Mouse (Mus musculus): ENCODE results near the gene BC035044. TPM values are rescaled to one million over a fixed set of nuclear protein-coding genes. Genes with fewer than 3 reads are reported as not detected.

The BC035044 gene
- polyA plus RNA-seq, 1 experiment from 2014 or later, result 1.9 TPM

- H3K27me3 ChIP-seq (ENCODE audit: control insufficient read depth, insufficient read depth, low read length), result no peaks in the 10 kb centered on the region
- H3K36me3 ChIP-seq (ENCODE audit: control insufficient read depth, insufficient read depth, low read length), result no peaks in the 10 kb centered on the region
- peak overlapping the region; percentile 67; the same call in 1 of the 2 replicates for H3K4me3 ChIP-seq (ENCODE audit: low read depth, low read length)
- H3K27ac ChIP-seq (ENCODE audit: low read length), result no peak overlapping the region
- no peak overlapping the region for H3K9ac ChIP-seq (replicated peaks; ENCODE audit: low read depth, low read length)
- no peaks in the 10 kb centered on the region for H3K9me3 ChIP-seq (ENCODE audit: control insufficient read depth, low read depth, low read length)
- H3K4me2 ChIP-seq (replicated peaks; ENCODE audit: low read depth, low read length), result peak overlapping the region; percentile 46
- no peak for ATAC-seq (ENCODE audit: insufficient number of reproducible peaks, insufficient read depth, low FRiP score, low read depth)
- peaks cover 3% of the 10 kb centered on the region; the same call in 1 of the 2 replicates for H3K4me1 ChIP-seq (ENCODE audit: control insufficient read depth, insufficient read depth, low read length)
- WGBS, result 59% methylated on average over 7 of the region's 7 CpGs
These were observed 51.0 kb downstream of the BC035044 start for GRCm38 (mm10) chr6:128839921-128840320.

DNA sequence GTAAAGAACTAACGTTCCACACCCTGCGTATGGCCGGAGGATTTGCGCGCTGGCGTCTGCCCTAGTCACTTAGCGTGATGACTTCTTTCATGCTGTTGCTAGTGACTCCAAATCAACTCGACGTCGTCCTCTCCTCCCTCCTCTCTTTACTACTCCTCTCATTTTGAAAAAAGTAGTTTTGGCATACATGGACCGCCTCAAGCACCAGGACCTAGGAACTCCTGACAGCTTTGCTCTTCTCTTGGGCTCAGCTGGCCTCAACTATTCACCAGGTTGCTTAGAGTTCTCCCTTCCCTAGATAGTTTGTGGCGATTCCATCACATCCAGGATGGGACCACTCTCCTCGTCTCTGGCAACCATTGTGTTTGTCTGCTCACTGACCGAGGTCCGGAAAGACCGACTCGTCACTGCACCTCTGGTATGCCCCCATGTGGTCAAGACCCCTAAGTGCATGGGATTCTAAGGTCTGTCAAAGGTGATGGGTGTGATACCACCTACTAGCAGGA is 51.6 kb downstream of the BC035044 start:
- Histone ChIP-seq H3K36me3 (ENCODE audit: control insufficient read depth, insufficient read depth, low read length) (no peaks in the 10 kb centered on the region), H3K27ac (ENCODE audit: low read length) (peak overlapping the region; percentile 97; the same call in 1 of the 2 replicates), H3K4me3 (ENCODE audit: low read depth, low read length) (peak overlapping the region; percentile 67), H3K9me3 (ENCODE audit: control insufficient read depth, low read depth, low read length) (no peaks in the 10 kb centered on the region), H3K27me3 (ENCODE audit: control insufficient read depth, insufficient read depth, low read length) (no peaks in the 10 kb centered on the region), H3K9ac (replicated peaks; ENCODE audit: low read depth, low read length) (no peak overlapping the region; the same call in 1 of the 2 replicates), H3K4me2 (replicated peaks; ENCODE audit: low read depth, low read length) (peak overlapping the region; percentile 46), H3K4me1 (ENCODE audit: control insufficient read depth, insufficient read depth, low read length) (no peaks in the 10 kb centered on the region; the same call in 1 of the 2 replicates)
- under 1% methylated on average over 17 of the region's 17 CpGs for WGBS
- ATAC-seq (ENCODE audit: insufficient number of reproducible peaks, insufficient read depth, low FRiP score, low read depth), result no peak

DNA sequence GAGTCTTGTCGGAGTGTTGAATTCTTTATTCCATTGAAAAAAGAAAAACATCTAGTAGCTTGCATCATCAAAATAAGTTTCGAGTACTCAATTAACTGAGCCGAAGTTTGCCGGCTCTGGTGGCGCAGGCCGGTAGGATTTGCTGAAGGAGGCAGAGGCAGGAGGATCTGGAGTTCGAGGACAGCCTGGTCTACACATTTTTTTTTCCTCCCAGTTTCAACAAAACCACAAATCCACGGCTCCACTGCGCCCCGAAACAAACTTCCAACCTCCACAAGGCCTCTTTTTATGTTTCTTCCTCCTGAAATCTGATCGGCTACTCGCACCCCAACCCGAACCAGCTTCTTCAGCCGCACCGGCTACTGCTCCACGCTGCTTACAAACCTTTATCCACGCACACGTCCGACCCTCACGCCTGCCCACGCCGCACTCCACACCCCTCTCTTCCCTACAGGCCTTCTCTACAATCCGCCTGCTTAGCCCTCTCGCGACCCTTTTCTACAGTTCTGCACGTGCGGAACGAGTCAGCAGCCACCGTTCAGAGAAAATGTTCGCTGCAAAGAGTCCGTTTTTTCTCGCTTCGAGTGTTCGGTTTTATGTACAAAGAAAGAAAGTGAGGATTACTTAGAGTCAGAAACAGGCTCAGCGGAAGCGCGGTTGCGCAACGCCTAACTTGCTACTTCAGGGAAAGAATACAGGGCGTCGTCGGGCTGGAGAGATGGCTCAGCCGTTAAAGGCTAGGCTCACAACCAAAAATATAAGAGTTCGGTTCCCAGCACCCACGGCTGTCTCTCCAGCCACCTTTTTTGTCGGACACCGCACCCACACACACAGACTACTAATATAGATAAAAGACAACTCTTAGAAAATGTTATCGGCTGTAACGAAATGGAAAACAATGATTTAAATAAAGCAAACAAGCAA is 52.3 kb downstream of the BC035044 start:
- WGBS, result under 1% methylated on average over 49 of the region's 49 CpGs
- H3K9ac ChIP-seq (replicated peaks; ENCODE audit: low read depth, low read length), result peak overlapping the region; percentile 77
- peak; percentile 56 for ATAC-seq (ENCODE audit: insufficient number of reproducible peaks, insufficient read depth, low FRiP score, low read depth)
- H3K36me3 ChIP-seq (ENCODE audit: control insufficient read depth, insufficient read depth, low read length), result no peaks in the 10 kb centered on the region
- peak overlapping the region; percentile 46 for H3K4me2 ChIP-seq (replicated peaks; ENCODE audit: low read depth, low read length)
- H3K9me3 ChIP-seq (ENCODE audit: control insufficient read depth, low read depth, low read length), result no peaks in the 10 kb centered on the region
- no peaks in the 10 kb centered on the region for H3K27me3 ChIP-seq (ENCODE audit: control insufficient read depth, insufficient read depth, low read length)
- H3K27ac ChIP-seq (ENCODE audit: low read length), result peak overlapping the region; percentile 97
- H3K4me3 ChIP-seq (ENCODE audit: low read depth, low read length), result peak overlapping the region; percentile 67
- H3K4me1 ChIP-seq (ENCODE audit: control insufficient read depth, insufficient read depth, low read length), result no peaks in the 10 kb centered on the region; the same call in 1 of the 2 replicates

GRCm38 (mm10) chr6:128837454-128838341 is 53.2 kb downstream of the BC035044 start:
- Histone ChIP-seq H3K4me1 (ENCODE audit: control insufficient read depth, insufficient read depth, low read length) (no peaks in the 10 kb centered on the region; the same call in 1 of the 2 replicates), H3K27ac (ENCODE audit: low read length) (peak overlapping the region; percentile 97), H3K27me3 (ENCODE audit: control insufficient read depth, insufficient read depth, low read length) (no peaks in the 10 kb centered on the region), H3K9me3 (ENCODE audit: control insufficient read depth, low read depth, low read length) (no peaks in the 10 kb centered on the region), H3K4me2 (replicated peaks; ENCODE audit: low read depth, low read length) (peak overlapping the region; percentile 46), H3K36me3 (ENCODE audit: control insufficient read depth, insufficient read depth, low read length) (no peaks in the 10 kb centered on the region), H3K4me3 (ENCODE audit: low read depth, low read length) (peak overlapping the region; percentile 67), H3K9ac (replicated peaks; ENCODE audit: low read depth, low read length) (peak overlapping the region; percentile 40)
- ATAC-seq (ENCODE audit: insufficient number of reproducible peaks, insufficient read depth, low FRiP score, low read depth), result no peak
- 3% methylated on average over 14 of the region's 14 CpGs for WGBS

GRCm38 (mm10) chr6:128836955-128837334 is 54.0 kb downstream of the BC035044 start:
- no peak for ATAC-seq (ENCODE audit: insufficient number of reproducible peaks, insufficient read depth, low FRiP score, low read depth)
- no peaks in the 10 kb centered on the region for H3K27me3 ChIP-seq (ENCODE audit: control insufficient read depth, insufficient read depth, low read length)
- H3K27ac ChIP-seq (ENCODE audit: low read length), result peak overlapping the region; percentile 97; the same call in 1 of the 2 replicates
- H3K9me3 ChIP-seq (ENCODE audit: control insufficient read depth, low read depth, low read length), result no peaks in the 10 kb centered on the region
- H3K4me2 ChIP-seq (replicated peaks; ENCODE audit: low read depth, low read length), result peak overlapping the region; percentile 46
- H3K4me3 ChIP-seq (ENCODE audit: low read depth, low read length), result peak overlapping the region; percentile 67; the same call in 1 of the 2 replicates
- H3K36me3 ChIP-seq (ENCODE audit: control insufficient read depth, insufficient read depth, low read length), result no peaks in the 10 kb centered on the region
- no peaks in the 10 kb centered on the region; the same call in 1 of the 2 replicates for H3K4me1 ChIP-seq (ENCODE audit: control insufficient read depth, insufficient read depth, low read length)
- WGBS, result 86% methylated on average over 6 of the region's 6 CpGs
- no peak overlapping the region for H3K9ac ChIP-seq (replicated peaks; ENCODE audit: low read depth, low read length)

DNA sequence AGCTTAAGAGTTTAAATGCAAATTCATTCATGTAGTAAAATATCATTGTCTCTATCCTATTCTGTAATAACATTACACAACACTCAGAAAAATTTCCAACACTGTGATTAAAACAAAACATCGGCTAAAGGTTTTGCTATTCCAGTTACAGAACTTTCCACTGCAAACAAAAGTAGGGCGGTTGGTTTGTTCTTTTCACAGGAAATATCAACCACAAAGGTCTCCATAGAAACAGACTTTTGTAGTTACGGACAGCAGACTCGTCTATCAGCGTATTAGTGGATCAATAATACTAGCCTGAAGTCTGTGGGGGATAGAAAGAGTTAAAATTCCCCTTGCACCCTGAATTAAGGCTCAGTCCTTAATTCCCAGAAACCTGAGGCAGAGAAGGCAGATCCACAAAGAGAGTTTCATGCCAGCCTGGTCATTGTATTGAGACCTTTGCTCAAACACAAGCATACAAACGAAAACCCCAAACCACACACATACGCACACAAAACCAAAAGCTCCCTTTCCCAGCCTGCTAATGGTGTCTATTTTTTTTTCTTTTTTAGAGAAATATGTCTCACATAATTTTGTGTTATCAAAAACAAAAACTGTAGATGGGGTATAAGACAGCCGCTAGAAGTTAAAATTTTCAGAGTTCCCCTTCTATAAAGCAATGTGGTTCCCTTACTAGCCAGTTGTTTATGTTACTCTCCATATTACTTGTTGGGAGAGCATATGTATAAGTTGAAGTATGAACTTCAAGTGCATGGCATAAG is 54.6 kb downstream of the BC035044 start:
- Histone ChIP-seq H3K27me3 (ENCODE audit: control insufficient read depth, insufficient read depth, low read length) (no peaks in the 10 kb centered on the region), H3K9me3 (ENCODE audit: control insufficient read depth, low read depth, low read length) (no peaks in the 10 kb centered on the region), H3K4me3 (ENCODE audit: low read depth, low read length) (no peak overlapping the region), H3K27ac (ENCODE audit: low read length) (no peak overlapping the region), H3K4me2 (replicated peaks; ENCODE audit: low read depth, low read length) (no peak overlapping the region), H3K36me3 (ENCODE audit: control insufficient read depth, insufficient read depth, low read length) (no peaks in the 10 kb centered on the region), H3K4me1 (ENCODE audit: control insufficient read depth, insufficient read depth, low read length) (no peaks in the 10 kb centered on the region; the same call in 1 of the 2 replicates), H3K9ac (replicated peaks; ENCODE audit: low read depth, low read length) (no peak overlapping the region)
- WGBS, result 78% methylated on average over 8 of the region's 8 CpGs
- ATAC-seq (ENCODE audit: insufficient number of reproducible peaks, insufficient read depth, low FRiP score, low read depth), result no peak

- 74% methylated on average over 4 of the region's 4 CpGs for WGBS
- no peak for ATAC-seq (ENCODE audit: insufficient number of reproducible peaks, insufficient read depth, low FRiP score, low read depth)
- H3K4me1 ChIP-seq (ENCODE audit: control insufficient read depth, insufficient read depth, low read length), result no peaks in the 10 kb centered on the region; the same call in 1 of the 2 replicates
- no peaks in the 10 kb centered on the region for H3K36me3 ChIP-seq (ENCODE audit: control insufficient read depth, insufficient read depth, low read length)
- no peak overlapping the region for H3K9ac ChIP-seq (replicated peaks; ENCODE audit: low read depth, low read length)
- H3K4me3 ChIP-seq (ENCODE audit: low read depth, low read length), result no peak overlapping the region
- H3K27ac ChIP-seq (ENCODE audit: low read length), result no peak overlapping the region
- no peaks in the 10 kb centered on the region for H3K9me3 ChIP-seq (ENCODE audit: control insufficient read depth, low read depth, low read length)
- no peaks in the 10 kb centered on the region for H3K27me3 ChIP-seq (ENCODE audit: control insufficient read depth, insufficient read depth, low read length)
- H3K4me2 ChIP-seq (replicated peaks; ENCODE audit: low read depth, low read length), result no peak overlapping the region
These were observed 55.4 kb downstream of the BC035044 start for GRCm38 (mm10) chr6:128835571-128835970.

Measured in stomach, embryonic 14.5 days (tissue).